Mouse (Mus musculus) heart, adult 2 months (tissue): ENCODE measurements at regions not wholly inside any gene's neighbourhood (a gene's known extent, or its start where the extent isn't known, plus 50 kb on each side); places are given as distances from the start of the nearest gene placed in this dataset.

Experiments used
- DNase-seq, 2 experiments: peaks; one replicate each; pipeline ENCODE4 v3.0.0; 2021
- H3K27ac ChIP-seq: fragments of 200-600 bp; 2 replicates; pipeline ENCODE4 v1.8.1; 2022
- H3K27me3 ChIP-seq: fragments of 200-500 bp; 2 replicates; pipeline ENCODE4 v1.6.1; 2012; ENCODE audit warnings: mild to moderate bottlenecking, low read length, inconsistent platforms, mixed read lengths; ENCODE audit not compliant: control insufficient read depth, insufficient read depth
- H3K36me3 ChIP-seq: fragments of 200-500 bp; 2 replicates; pipeline ENCODE4 v1.6.1; 2012; ENCODE audit warnings: low read length, inconsistent platforms; ENCODE audit not compliant: control insufficient read depth, insufficient read depth
- H3K4me1 ChIP-seq: fragments of 200-500 bp; 2 replicates; pipeline ENCODE4 v1.6.1; 2011; ENCODE audit warnings: low read length; ENCODE audit not compliant: control insufficient read depth, insufficient read depth
- H3K4me3 ChIP-seq: fragments of 200-600 bp; 2 replicates; pipeline ENCODE4 v1.8.1; 2022
- H3K79me2 ChIP-seq: fragments of 200-500 bp; replicated peaks from 2 replicates; pipeline ENCODE4 v1.6.1; 2012; ENCODE audit warnings: mild to moderate bottlenecking, inconsistent platforms, low read length, moderate library complexity, mixed read lengths; ENCODE audit not compliant: control insufficient read depth, insufficient read depth
- H3K9ac ChIP-seq: fragments of 200-500 bp; 2 replicates; pipeline ENCODE4 v1.6.1; 2012; ENCODE audit warnings: low read depth, mild to moderate bottlenecking, control low read depth, inconsistent platforms, low read length, mixed read lengths
- CTCF ChIP-seq: fragments of 200-600 bp; IDR thresholded peaks from 2 replicates; pipeline ENCODE4 v1.8.1; 2022; ENCODE audit warnings: antibody characterized with exemption, mild to moderate bottlenecking, moderate library complexity
- EP300 ChIP-seq: fragments of 200-500 bp; IDR thresholded peaks from 2 replicates; pipeline ENCODE4 v1.6.1; 2011; ENCODE audit warnings: low read depth, low read length, control low read depth; ENCODE audit not compliant: insufficient read depth
- POLR2A ChIP-seq: fragments of 200-500 bp; IDR thresholded peaks from 2 replicates; pipeline ENCODE4 v1.6.1; 2011; ENCODE audit warnings: mild to moderate bottlenecking, low read depth, low read length, control low read depth; ENCODE audit not compliant: insufficient read depth
- WGBS: fragments of 180-500 bp; shearing (Covaris S2); methylation state at CpG from one replicate; pipeline ENCODE4 v1.1.7; 2018; 5-methylcytosine and 5-hydroxymethylcytosine counted together
- intact Hi-C: fragments of 180-260 bp; cut with DNase I; formaldehyde crosslinking; loops from one replicate; pipeline ENCODE4 v1.15.1; 2025

DNA sequence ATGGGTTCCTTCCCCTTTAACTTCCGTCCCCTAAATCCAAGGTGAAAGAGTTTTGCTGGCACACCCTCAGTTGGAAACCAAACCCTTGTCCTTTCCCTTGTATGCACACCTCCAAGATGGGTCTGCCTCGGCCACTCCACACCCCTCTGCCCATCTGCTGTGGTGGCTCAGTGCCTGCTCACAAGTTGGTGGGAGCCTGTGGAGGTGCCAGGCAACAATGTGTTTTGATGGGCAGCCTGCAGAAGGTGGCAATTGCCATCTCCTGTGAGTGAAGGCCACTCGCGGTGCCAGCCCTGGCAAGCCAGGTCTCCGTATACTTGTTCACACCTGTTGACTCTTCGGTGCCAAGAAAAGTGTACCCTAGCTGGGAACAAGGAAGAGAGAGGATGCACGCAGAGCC is 344.8 kb downstream of the Rps6kc1 start:
- TF ChIP-seq POLR2A (no peak), CTCF (no peak), EP300 (no peak)
- H3K4me3 ChIP-seq: no peak overlapping the region
- H3K79me2 ChIP-seq: no peaks in the 10 kb centered on the region
- no peaks in the 10 kb centered on the region for H3K4me1 ChIP-seq
- no peaks in the 10 kb centered on the region for H3K36me3 ChIP-seq
- no peak overlapping the region for H3K27ac ChIP-seq
- H3K27me3 ChIP-seq: no peaks in the 10 kb centered on the region
- intact Hi-C loops: no loop called here
- no peak overlapping the region for H3K9ac ChIP-seq
- DNase-seq: no peak
- WGBS: 90% methylated on average over 7 of the region's 7 CpGs

DNA sequence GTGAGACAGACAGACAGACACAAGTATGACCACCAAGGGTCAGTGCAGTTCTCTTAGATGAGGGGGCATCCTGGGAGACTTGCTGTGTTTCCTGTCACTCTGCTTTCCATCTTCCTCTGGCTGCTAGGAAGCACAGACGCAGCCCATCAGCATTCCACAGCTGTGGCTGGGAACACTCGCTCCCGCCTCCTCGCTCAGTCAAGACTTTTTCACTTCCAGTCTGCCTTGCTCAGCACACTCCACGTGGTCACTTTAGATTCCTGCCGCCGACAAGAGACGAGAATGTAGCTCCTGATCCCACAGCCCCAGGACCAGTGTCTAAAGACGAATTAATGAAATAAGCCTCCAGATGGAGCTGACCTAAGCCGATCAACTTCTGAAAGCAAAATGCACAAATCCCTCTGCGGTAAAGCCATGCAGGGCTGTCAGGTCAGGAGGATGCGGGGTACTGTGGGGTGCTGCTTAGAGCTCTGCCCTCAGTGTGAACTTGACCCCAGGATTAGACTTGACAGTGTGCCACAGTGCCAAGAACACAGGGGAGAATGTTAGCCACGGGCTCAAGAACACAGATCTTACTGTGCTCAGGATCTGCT is 348.6 kb downstream of the Rps6kc1 start:
- no peaks in the 10 kb centered on the region for H3K36me3 ChIP-seq
- DNase-seq: no peak
- H3K9ac ChIP-seq: no peak overlapping the region
- H3K27ac ChIP-seq: no peak overlapping the region
- no peaks in the 10 kb centered on the region for H3K4me1 ChIP-seq
- H3K4me3 ChIP-seq: no peak overlapping the region
- TF ChIP-seq CTCF (no peak), POLR2A (no peak), EP300 (no peak)
- WGBS: 47% methylated on average over 13 of the region's 13 CpGs
- H3K27me3 ChIP-seq: no peaks in the 10 kb centered on the region
- H3K79me2 ChIP-seq: no peaks in the 10 kb centered on the region
- intact Hi-C loops: no loop called here

DNA sequence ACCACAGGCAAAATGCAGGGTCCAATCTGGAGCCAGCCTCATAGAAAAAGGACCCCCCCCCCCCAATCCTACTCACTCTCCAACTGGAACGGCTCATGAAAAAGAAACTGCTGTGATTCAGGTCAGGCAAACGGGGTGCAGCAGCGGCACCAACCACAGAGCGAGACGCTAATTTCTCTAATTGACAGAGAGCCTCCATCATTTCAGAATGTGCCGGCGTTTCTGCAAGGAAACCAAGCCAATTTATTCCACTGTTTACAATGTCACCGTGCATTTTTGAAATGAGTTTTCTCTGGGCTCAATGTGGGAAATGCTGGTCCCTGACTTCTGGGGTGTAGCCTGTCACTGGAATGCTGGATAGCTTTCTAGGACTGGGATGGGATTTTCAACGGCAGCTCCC is 351.5 kb downstream of the Rps6kc1 start:
- H3K36me3 ChIP-seq: no peaks in the 10 kb centered on the region
- no peak for DNase-seq
- WGBS: 81% methylated on average over 9 of the region's 9 CpGs
- no peaks in the 10 kb centered on the region for H3K4me1 ChIP-seq
- H3K4me3 ChIP-seq: no peak overlapping the region
- no peaks in the 10 kb centered on the region for H3K79me2 ChIP-seq
- H3K27ac ChIP-seq: no peak overlapping the region
- intact Hi-C loops: no loop called here
- H3K9ac ChIP-seq: no peak overlapping the region
- H3K27me3 ChIP-seq: no peaks in the 10 kb centered on the region
- TF ChIP-seq EP300: no peak
- no peak for TF ChIP-seq CTCF
- TF ChIP-seq POLR2A: no peak

DNA sequence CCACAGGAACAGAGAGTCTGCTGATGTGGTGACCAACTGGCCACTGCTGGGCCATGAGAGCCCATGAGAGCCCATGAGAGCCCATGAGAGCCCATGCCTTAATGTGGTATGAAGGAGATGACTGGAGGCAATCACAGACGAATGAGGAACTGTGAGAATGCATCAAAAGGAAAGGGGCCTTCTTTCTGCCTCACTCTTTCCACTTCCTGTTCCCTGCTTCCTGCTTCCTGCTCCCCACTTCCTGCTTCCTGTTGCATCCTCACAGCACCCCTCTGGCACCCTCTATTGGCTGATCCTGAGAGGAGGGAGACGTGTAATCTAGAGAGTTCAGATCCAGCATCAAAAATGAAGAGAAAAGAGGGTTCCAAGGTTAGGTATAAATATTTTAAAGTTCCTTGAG is 369.7 kb downstream of the Rps6kc1 start:
- Histone ChIP-seq H3K27ac (no peak overlapping the region), H3K4me3 (no peak overlapping the region), H3K9ac (no peak overlapping the region), H3K79me2 (no peaks in the 10 kb centered on the region), H3K4me1 (no peaks in the 10 kb centered on the region), H3K27me3 (no peaks in the 10 kb centered on the region), H3K36me3 (no peaks in the 10 kb centered on the region)
- TF ChIP-seq POLR2A (no peak), EP300 (no peak), CTCF (peak; percentile 26; the same call in 1 of the 2 replicates)
- WGBS: 34% methylated on average over 2 of the region's 2 CpGs
- DNase-seq: no peak
- intact Hi-C loops: no loop called here

DNA sequence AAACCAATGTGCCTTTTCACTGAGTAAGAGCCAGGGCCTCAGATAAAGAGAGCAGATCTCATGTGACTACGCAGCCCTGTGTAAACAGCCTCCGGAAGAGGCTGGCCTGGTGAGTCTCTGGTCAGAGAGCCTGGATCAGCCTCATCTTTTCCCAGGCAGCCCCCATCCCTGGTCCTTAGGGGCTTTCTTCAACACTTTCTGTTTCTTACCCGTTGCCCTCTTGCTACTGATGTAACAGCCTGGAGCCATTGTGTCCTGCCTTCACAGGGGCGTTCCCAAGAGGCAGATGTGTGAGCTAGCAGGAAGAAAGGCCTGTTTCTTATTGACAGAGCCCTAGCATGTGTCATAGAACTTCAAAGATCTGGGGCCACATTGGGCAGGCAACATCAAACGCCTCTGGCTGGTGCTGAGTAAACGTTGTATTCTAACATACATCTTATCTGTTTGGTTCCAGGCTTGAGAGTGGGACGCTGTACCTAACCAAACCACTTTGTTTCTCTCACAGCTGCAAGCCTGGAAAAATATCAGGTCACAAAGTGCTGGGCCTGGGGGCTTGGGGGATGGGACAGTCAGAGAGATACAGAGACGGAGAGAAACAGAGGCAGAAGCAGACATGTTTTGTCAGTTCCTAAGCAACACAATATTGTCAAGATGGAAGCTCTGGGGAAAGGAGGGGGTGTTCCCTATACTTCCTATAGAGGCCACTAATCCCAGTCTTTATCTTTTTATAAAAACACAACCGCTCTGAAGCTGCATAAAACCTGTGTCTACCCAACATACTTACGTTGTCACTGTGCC is 362.6 kb upstream of the Prox1 start:
- intact Hi-C loops: no loop called here
- H3K4me3 ChIP-seq: no peak overlapping the region
- WGBS: 40% methylated on average over 10 of the region's 10 CpGs
- no peak overlapping the region for H3K27ac ChIP-seq
- no peaks in the 10 kb centered on the region for H3K36me3 ChIP-seq
- DNase-seq: no peak
- H3K79me2 ChIP-seq: no peaks in the 10 kb centered on the region
- no peaks in the 10 kb centered on the region for H3K27me3 ChIP-seq
- TF ChIP-seq POLR2A (no peak), EP300 (no peak), CTCF (no peak)
- H3K9ac ChIP-seq: no peak overlapping the region
- no peaks in the 10 kb centered on the region for H3K4me1 ChIP-seq

DNA sequence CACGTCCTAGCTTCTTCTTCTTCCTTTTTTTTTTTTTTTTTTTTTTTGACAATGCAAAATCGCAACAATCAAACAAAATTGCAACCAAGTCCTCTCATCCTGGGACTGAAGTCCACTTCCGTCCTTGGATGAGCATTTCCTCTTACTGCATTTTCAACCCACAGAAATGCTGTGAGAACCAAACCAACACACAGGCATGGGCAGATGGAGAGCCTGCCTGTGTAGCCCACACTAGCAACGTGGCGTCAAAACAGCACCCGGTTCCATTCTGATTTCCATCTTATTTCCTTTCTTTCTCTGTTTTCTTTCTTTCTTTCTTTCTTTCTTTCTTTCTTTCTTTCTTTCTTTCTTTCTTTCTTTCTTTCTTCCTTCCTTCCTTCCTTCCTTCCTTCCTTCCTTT is 360.7 kb upstream of the Prox1 start:
- Histone ChIP-seq H3K9ac (no peak overlapping the region), H3K79me2 (no peaks in the 10 kb centered on the region), H3K27ac (no peak overlapping the region), H3K27me3 (no peaks in the 10 kb centered on the region), H3K4me1 (no peaks in the 10 kb centered on the region), H3K36me3 (no peaks in the 10 kb centered on the region), H3K4me3 (no peak overlapping the region)
- TF ChIP-seq CTCF (no peak), POLR2A (no peak), EP300 (no peak)
- intact Hi-C loops: no loop called here
- WGBS: 83% methylated on average over 6 of the region's 6 CpGs
- no peak for DNase-seq
